Comparison of ENCODE assay signal across 10 mouse cellular contexts in the genomic region with DNA sequence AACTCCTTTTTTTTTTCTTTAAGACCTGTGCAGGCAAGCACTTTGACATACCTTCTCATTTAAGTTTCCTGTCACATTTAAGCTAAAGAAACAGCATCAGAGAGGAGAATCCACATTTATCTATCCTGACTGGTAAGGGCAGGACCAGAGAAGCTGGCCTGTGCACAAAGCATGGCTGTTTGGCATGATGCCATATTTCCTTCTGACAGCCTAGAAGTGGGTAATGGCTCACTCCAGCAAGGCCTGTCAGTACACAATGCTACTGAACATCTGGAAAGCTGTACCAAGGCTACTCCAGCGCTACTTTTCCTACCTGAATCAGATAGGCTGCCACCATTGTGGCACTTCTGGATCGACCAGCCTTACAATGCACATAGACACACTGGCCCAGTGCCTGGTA. TPM values are rescaled to one million over a fixed set of nuclear protein-coding genes. Genes with fewer than 3 reads are reported as not detected.
A peak's percentile ranks its signal among the peaks of the same experiment; 100 is the strongest.
DNase-seq lines count a peak whose midpoint lies in the region; ATAC-seq and TF ChIP-seq lines count a peak whose summit lies in the region.
"Had no signal": no experiment of that assay in that cellular context is flagged by ENCODE, and none has a peak within 500 bp of the region (broad histone marks: within the 10 kb centered on the region; RNA-seq: fewer than 3 reads in every experiment).

No protein-coding gene starts in this region.

- peaks cover 63% of the 10 kb centered on the region for H3K36me3 ChIP-seq in heart, embryonic 12.5 days
- peaks cover 60% of the 10 kb centered on the region for H3K36me3 ChIP-seq in heart, embryonic 10.5 days

- H3K27ac ChIP-seq in heart, embryonic 12.5 days (ENCODE audit: poor library complexity, severe bottlenecking), result peak overlapping the region; percentile 30; the same call in 1 of the 2 replicates
- H3K27ac ChIP-seq in heart, embryonic 10.5 days, result no peak overlapping the region

- no peaks in the 10 kb centered on the region for H3K27me3 ChIP-seq in heart, embryonic 12.5 days (replicated peaks)
- H3K27me3 ChIP-seq in heart, embryonic 10.5 days (ENCODE audit: insufficient read depth, poor library complexity, severe bottlenecking), result no peaks in the 10 kb centered on the region

- ATAC-seq in heart, embryonic 12.5 days (ENCODE audit: insufficient number of reproducible peaks, low FRiP score), result no peak

- H3K4me2 ChIP-seq in heart, embryonic 12.5 days, result no peak overlapping the region

- no peak overlapping the region for H3K9ac ChIP-seq in heart, embryonic 12.5 days

- H3K4me1 ChIP-seq in heart, embryonic 12.5 days (replicated peaks), result peaks cover 30% of the 10 kb centered on the region
- peaks cover 33% of the 10 kb centered on the region for H3K4me1 ChIP-seq in heart, embryonic 10.5 days
- peaks cover 12% of the 10 kb centered on the region for H3K4me1 ChIP-seq in lung, adult 2 months (ENCODE audit: control insufficient read depth, insufficient read depth, low read length)

- TF ChIP-seq POLR2A in lung, adult 2 months (IDR thresholded peaks at IDR 0.05; ENCODE audit: borderline replicate concordance, extremely low read depth, low read depth, low read length), result no peak
- TF ChIP-seq POLR2A in brain, embryonic 14.5 days (IDR thresholded peaks at IDR 0.05; ENCODE audit: borderline replicate concordance, extremely low read depth, insufficient read depth, insufficient read length, poor library complexity, severe bottlenecking), result no peak

- no peak for TF ChIP-seq CTCF in lung, adult 2 months (IDR thresholded peaks at IDR 0.05; ENCODE audit: insufficient read depth, low read length)
- TF ChIP-seq CTCF in brain, embryonic 14.5 days (IDR thresholded peaks at IDR 0.05; ENCODE audit: borderline replicate concordance, extremely low read depth, insufficient read depth, insufficient read length), result no peak

- H3K9me3 ChIP-seq in heart, embryonic 12.5 days (replicated peaks), result no peaks in the 10 kb centered on the region
- H3K9me3 ChIP-seq in heart, embryonic 10.5 days, result no peaks in the 10 kb centered on the region
- H3K9me3 ChIP-seq: G1E had no signal

- no peak for DNase-seq in heart, embryonic 10.5 days (ENCODE audit: low spot score)
- peak; percentile 16 for DNase-seq in lung, adult 2 months
- DNase-seq in lung, postnatal 25 days (ENCODE audit: low spot score), result no peak
- DNase-seq in brain, embryonic 14.5 days (ENCODE audit: low read depth), result peak; percentile 66
- DNase-seq in lung, postnatal 10 days, result peak; percentile 44
- no peak for DNase-seq in T-cell, adult 2 months (ENCODE audit: low spot score)
- no peak for DNase-seq in right cerebral cortex, postnatal 25 days
- DNase-seq: spleen, adult 18-20 months had no signal

- H3K4me3 ChIP-seq in heart, embryonic 12.5 days, result no peak overlapping the region
- H3K4me3 ChIP-seq in heart, embryonic 10.5 days, result no peak overlapping the region
- no peak overlapping the region for H3K4me3 ChIP-seq in lung, adult 2 months (replicated peaks; ENCODE audit: extremely low read depth, low read depth, low read length)

- 54% methylated on average over 2 of the region's 2 CpGs for WGBS in heart, embryonic 12.5 days
- 85% methylated on average over 2 of the region's 2 CpGs for WGBS in heart, embryonic 10.5 days
- 48% methylated on average over 2 of the region's 2 CpGs for WGBS in lung, adult 2 months

RNA-seq across cellular contexts. Expression of gene Ndufs3, which starts 9.0 kb away (rescaled TPM):
- 332 and 336 TPM in 2 replicates for polyA plus RNA-seq in heart, embryonic 12.5 days (2016; fragmentation: Nextera tagmentation; extraction: Ambion mirVana)
- 276 and 329 TPM in 2 replicates for polyA plus RNA-seq in heart, embryonic 10.5 days (2016; fragmentation: Nextera tagmentation; extraction: Ambion mirVana)
- polyA plus RNA-seq in lung, adult 2 months (2012; rRNA removed), result 70.9 and 115 TPM in 2 replicates
- polyA plus RNA-seq in brain, embryonic 14.5 days (2012; rRNA removed), result 144 and 185 TPM in 2 replicates

RNA-seq across cellular contexts. Expression of gene Kbtbd4, which starts 9.1 kb away (rescaled TPM):
- 27.0 and 27.3 TPM in 2 replicates for polyA plus RNA-seq in heart, embryonic 12.5 days (2016; fragmentation: Nextera tagmentation; extraction: Ambion mirVana)
- polyA plus RNA-seq in heart, embryonic 10.5 days (2016; fragmentation: Nextera tagmentation; extraction: Ambion mirVana), result 33.2 and 42.2 TPM in 2 replicates
- 10.4 and 15.6 TPM in 2 replicates for polyA plus RNA-seq in lung, adult 2 months (2012; rRNA removed)
- 42.3 and 44.8 TPM in 2 replicates for polyA plus RNA-seq in brain, embryonic 14.5 days (2012; rRNA removed)

RNA-seq across cellular contexts. Expression of gene Celf1, which starts 26.5 kb away (rescaled TPM):
- 136 and 141 TPM in 2 replicates for polyA plus RNA-seq in heart, embryonic 12.5 days (2016; fragmentation: Nextera tagmentation; extraction: Ambion mirVana)
- 128 and 155 TPM in 2 replicates for polyA plus RNA-seq in heart, embryonic 10.5 days (2016; fragmentation: Nextera tagmentation; extraction: Ambion mirVana)
- 31.1 and 36.2 TPM in 2 replicates for polyA plus RNA-seq in lung, adult 2 months (2012; rRNA removed)
- polyA plus RNA-seq in brain, embryonic 14.5 days (2012; rRNA removed), result 119 and 130 TPM in 2 replicates

RNA-seq across cellular contexts. Expression of gene C1qtnf4, which starts 28.0 kb away (rescaled TPM):
- 16.5 and 18.9 TPM in 2 replicates for polyA plus RNA-seq in heart, embryonic 12.5 days (2016; fragmentation: Nextera tagmentation; extraction: Ambion mirVana)
- polyA plus RNA-seq in heart, embryonic 10.5 days (2016; fragmentation: Nextera tagmentation; extraction: Ambion mirVana), result 8.6 and 11.1 TPM in 2 replicates
- 4.9 and 6.6 TPM in 2 replicates for polyA plus RNA-seq in lung, adult 2 months (2012; rRNA removed)
- 165 and 182 TPM in 2 replicates for polyA plus RNA-seq in brain, embryonic 14.5 days (2012; rRNA removed)
- polyA plus RNA-seq: G1E had no signal

Comparison
In these comparisons a context has a peak if more than half of its experiments do, and no peak if none do; other contexts are left out.
1. DNase-seq: peak in lung, adult 2 months (single experiment), brain, embryonic 14.5 days (single experiment) and lung, postnatal 10 days (single experiment); none in heart, embryonic 10.5 days (single experiment), lung, postnatal 25 days (single experiment), T-cell, adult 2 months (single experiment) and right cerebral cortex, postnatal 25 days (single experiment).